Comparison of ENCODE assay signal across 9 mouse cellular contexts in the genomic region with DNA sequence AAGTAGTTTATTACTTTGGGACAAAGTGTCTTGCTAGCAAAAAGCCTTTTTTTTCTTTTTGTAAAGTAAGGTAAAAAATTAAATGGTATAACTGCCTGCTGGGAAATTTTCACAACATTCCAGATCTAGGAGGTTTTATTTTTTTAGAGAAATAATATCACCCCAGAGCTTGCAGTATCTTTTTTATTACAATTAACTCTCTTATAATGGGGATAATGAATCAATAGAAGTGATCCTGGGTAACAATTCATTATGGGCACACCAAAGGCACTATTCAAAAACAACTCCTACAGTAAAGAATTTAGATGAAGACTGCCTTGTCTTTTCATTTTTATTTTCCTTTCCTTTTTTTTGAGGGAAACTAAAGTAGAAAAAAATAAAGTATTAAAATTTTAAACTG. TPM values are rescaled to one million over a fixed set of nuclear protein-coding genes. Genes with fewer than 3 reads are reported as not detected.
DNase-seq lines count a peak whose midpoint lies in the region; ATAC-seq and TF ChIP-seq lines count a peak whose summit lies in the region.
"Had no signal": no experiment of that assay in that cellular context is flagged by ENCODE, and none has a peak within 500 bp of the region (broad histone marks: within the 10 kb centered on the region; RNA-seq: fewer than 3 reads in every experiment).

No protein-coding gene starts in this region.

- no peak for TF ChIP-seq CTCF in heart, adult 2 months (IDR thresholded peaks at IDR 0.05)
- TF ChIP-seq CTCF in lung, embryonic 14.5 days (IDR thresholded peaks at IDR 0.05; ENCODE audit: low read depth), result no peak
- TF ChIP-seq CTCF in forebrain, postnatal 0 days (IDR thresholded peaks at IDR 0.05; ENCODE audit: low read depth), result no peak
- TF ChIP-seq CTCF in midbrain, postnatal 0 days (IDR thresholded peaks at IDR 0.05), result no peak

- no peak for TF ChIP-seq EP300 in heart, adult 2 months (IDR thresholded peaks at IDR 0.05; ENCODE audit: insufficient read depth, low read depth, low read length)

- peak overlapping the region; percentile 40; the same call in 1 of the 2 replicates for H3K4me2 ChIP-seq in lung, embryonic 14.5 days
- H3K4me2 ChIP-seq in forebrain, postnatal 0 days (ENCODE audit: low read depth), result peak overlapping the region; percentile 53; the same call in 1 of the 2 replicates
- peak overlapping the region; percentile 63 for H3K4me2 ChIP-seq in midbrain, postnatal 0 days (ENCODE audit: low read depth, low read length, poor library complexity, severe bottlenecking)

- TF ChIP-seq POLR2A in heart, adult 2 months (IDR thresholded peaks at IDR 0.05; ENCODE audit: insufficient read depth, low read depth, low read length), result no peak

- DNase-seq in heart, adult 2 months, result no peak
- no peak for DNase-seq in heart, adult 8-10 months (ENCODE audit: low spot score)
- DNase-seq in lung, embryonic 14.5 days, result no peak
- DNase-seq in lung, postnatal 36 days, result no peak
- DNase-seq in forebrain, postnatal 0 days, result no peak
- DNase-seq in midbrain, postnatal 0 days (ENCODE audit: low spot score), result no peak
- no peak for DNase-seq in testis, postnatal 10 days (ENCODE audit: low spot score)

- no peaks in the 10 kb centered on the region for H3K79me2 ChIP-seq in heart, adult 2 months (replicated peaks; ENCODE audit: control insufficient read depth, insufficient read depth, low read length)

- H3K4me1 ChIP-seq in heart, adult 2 months (ENCODE audit: control insufficient read depth, insufficient read depth, low read length), result peaks cover 3% of the 10 kb centered on the region
- H3K4me1 ChIP-seq in lung, embryonic 14.5 days (ENCODE audit: insufficient read depth), result no peaks in the 10 kb centered on the region
- peaks cover 15% of the 10 kb centered on the region for H3K4me1 ChIP-seq in forebrain, postnatal 0 days (ENCODE audit: insufficient read depth)
- peaks cover 5% of the 10 kb centered on the region; the same call in 1 of the 2 replicates for H3K4me1 ChIP-seq in midbrain, postnatal 0 days (ENCODE audit: insufficient read depth, low read length)

- peak overlapping the region; percentile 83; the same call in 1 of the 2 replicates for H3K4me3 ChIP-seq in heart, adult 2 months
- peak overlapping the region; percentile 96; the same call in 1 of the 2 replicates for H3K4me3 ChIP-seq in lung, embryonic 14.5 days (ENCODE audit: low read depth, low read length)
- H3K4me3 ChIP-seq in forebrain, postnatal 0 days (ENCODE audit: low read depth, low read length), result peak overlapping the region; percentile 100
- 0 out of 2 replicates have a peak overlapping the region, but pooled peaks have one; percentile 98 for H3K4me3 ChIP-seq in midbrain, postnatal 0 days (ENCODE audit: low read depth, low read length)

- H3K36me3 ChIP-seq in heart, adult 2 months (ENCODE audit: control insufficient read depth, insufficient read depth, low read length), result peaks cover 2% of the 10 kb centered on the region
- 0 out of 2 replicates have a peak, but pooled peaks cover 6% of the 10 kb centered on the region for H3K36me3 ChIP-seq in lung, embryonic 14.5 days (ENCODE audit: insufficient read depth)
- H3K36me3 ChIP-seq in forebrain, postnatal 0 days (ENCODE audit: insufficient read depth), result no peaks in the 10 kb centered on the region
- H3K36me3 ChIP-seq in midbrain, postnatal 0 days (ENCODE audit: insufficient read depth, low read length), result no peaks in the 10 kb centered on the region

- H3K9me3 ChIP-seq in lung, embryonic 14.5 days (ENCODE audit: low read depth, low read length), result no peaks in the 10 kb centered on the region
- H3K9me3 ChIP-seq in forebrain, postnatal 0 days (ENCODE audit: low read length), result no peaks in the 10 kb centered on the region
- no peaks in the 10 kb centered on the region for H3K9me3 ChIP-seq in midbrain, postnatal 0 days (ENCODE audit: low read length)
- H3K9me3 ChIP-seq: liver, embryonic 15.5 days had no signal

- H3K27me3 ChIP-seq in heart, adult 2 months (ENCODE audit: control insufficient read depth, insufficient read depth, low read length), result no peaks in the 10 kb centered on the region
- no peaks in the 10 kb centered on the region for H3K27me3 ChIP-seq in lung, embryonic 14.5 days (ENCODE audit: insufficient read depth, low read length)
- H3K27me3 ChIP-seq in forebrain, postnatal 0 days (ENCODE audit: insufficient read depth, low read length), result no peaks in the 10 kb centered on the region
- no peaks in the 10 kb centered on the region for H3K27me3 ChIP-seq in midbrain, postnatal 0 days (ENCODE audit: insufficient read depth, low read length)
- H3K27me3 ChIP-seq: liver, embryonic 15.5 days had no signal

- ATAC-seq in lung, embryonic 14.5 days (ENCODE audit: insufficient read depth), result no peak
- ATAC-seq in forebrain, postnatal 0 days, result no peak
- no peak for ATAC-seq in midbrain, postnatal 0 days (ENCODE audit: low FRiP score)
- no peak for ATAC-seq in inflammation-experienced regulatory T-cells, adult 6 months

- no peak overlapping the region; the same call in 1 of the 2 replicates for H3K27ac ChIP-seq in heart, adult 2 months
- H3K27ac ChIP-seq in lung, embryonic 14.5 days (ENCODE audit: low read depth), result no peak overlapping the region
- H3K27ac ChIP-seq in forebrain, postnatal 0 days (ENCODE audit: low read depth, low read length), result no peak overlapping the region
- H3K27ac ChIP-seq in midbrain, postnatal 0 days (ENCODE audit: low read depth, low read length), result no peak overlapping the region

- no peak overlapping the region for H3K9ac ChIP-seq in heart, adult 2 months (ENCODE audit: low read depth, low read length)
- no peak overlapping the region for H3K9ac ChIP-seq in lung, embryonic 14.5 days
- H3K9ac ChIP-seq in forebrain, postnatal 0 days, result no peak overlapping the region
- H3K9ac ChIP-seq in midbrain, postnatal 0 days (replicated peaks; ENCODE audit: low read length, poor library complexity, severe bottlenecking), result no peak overlapping the region

- intact Hi-C loops in heart, adult 2 months (cut with DNase I), result loop anchor here (1.0 to 10.0 kb wide), 4 partner anchors 117 to 427 kb away; a partner anchor contains a TSS

RNA-seq across cellular contexts. Expression of a gene that starts 2.0 kb away (rescaled TPM):
- 10 to 100 TPM; 82.5 to 85.3 TPM for total RNA-seq in heart, adult 2 months (2021)
- polyA plus RNA-seq in heart, adult 2 months (2012; rRNA removed), result 31.1 and 51.5 TPM in 2 replicates
- 10 to 100 TPM; 74.8 to 89.2 (median 82.4) TPM for total RNA-seq in heart, adult 8-10 months (2022)
- 54.2 and 54.4 TPM in 2 replicates for polyA plus RNA-seq in lung, embryonic 14.5 days (2014; fragmentation: Nextera tagmentation; extraction: Ambion mirVana)
- total RNA-seq in forebrain, postnatal 0 days (2014; rRNA removed), result 388 and 400 TPM in 2 replicates
- polyA plus RNA-seq in forebrain, postnatal 0 days (2015; fragmentation: Nextera tagmentation; extraction: Ambion mirVana), result 149 and 167 TPM in 2 replicates
- 322 and 368 TPM in 2 replicates for total RNA-seq in midbrain, postnatal 0 days (2014; rRNA removed)
- 144 and 153 TPM in 2 replicates for polyA plus RNA-seq in midbrain, postnatal 0 days (2015; fragmentation: Nextera tagmentation; extraction: Ambion mirVana)
- polyA plus RNA-seq in inflammation-experienced regulatory T-cells, adult 6 months (2017; shearing (Covaris generic)), result 10 to 100 TPM; 16.3 to 26.1 (median 25.6) TPM
